Mouse (Mus musculus): ENCODE measurements at regions not wholly inside any gene's neighbourhood (a gene's known extent, or its start where the extent isn't known, plus 50 kb on each side); places are given as distances from the start of the nearest gene placed in this dataset.

GRCm38 (mm10) chr9:63896073-63896807 is 125.6 kb downstream of the Smad6 start:
- peak; percentile 22 for DNase-seq (ENCODE audit: low spot score)

GRCm38 (mm10) chr9:63892235-63892971 is 129.5 kb downstream of the Smad6 start:
- no peak for DNase-seq (ENCODE audit: low spot score)

DNA sequence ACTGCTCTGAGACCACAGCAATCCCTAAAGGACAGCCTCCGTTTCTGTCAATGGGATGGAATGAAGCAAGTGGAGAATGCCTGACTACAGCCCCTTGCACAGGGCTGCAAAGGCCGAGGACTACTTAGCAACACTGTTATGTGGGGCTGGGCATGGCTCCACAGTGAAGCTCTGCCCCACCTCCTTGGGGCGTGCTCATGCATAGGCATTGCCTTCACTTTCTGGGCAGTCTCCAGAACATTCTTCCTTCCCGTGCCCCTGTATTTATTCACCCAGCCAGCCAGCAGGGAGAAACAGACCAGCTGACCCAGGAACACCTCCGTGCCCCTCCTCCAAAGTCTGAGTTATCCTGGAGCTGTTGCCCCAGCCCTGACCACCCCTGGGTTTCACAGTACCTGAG is 131.1 kb downstream of the Smad6 start:
- no peak for DNase-seq (ENCODE audit: low spot score)

GRCm38 (mm10) chr9:63889570-63889969 is 131.8 kb upstream of the Smad3 start:
- no peak for DNase-seq (ENCODE audit: low spot score)

DNA sequence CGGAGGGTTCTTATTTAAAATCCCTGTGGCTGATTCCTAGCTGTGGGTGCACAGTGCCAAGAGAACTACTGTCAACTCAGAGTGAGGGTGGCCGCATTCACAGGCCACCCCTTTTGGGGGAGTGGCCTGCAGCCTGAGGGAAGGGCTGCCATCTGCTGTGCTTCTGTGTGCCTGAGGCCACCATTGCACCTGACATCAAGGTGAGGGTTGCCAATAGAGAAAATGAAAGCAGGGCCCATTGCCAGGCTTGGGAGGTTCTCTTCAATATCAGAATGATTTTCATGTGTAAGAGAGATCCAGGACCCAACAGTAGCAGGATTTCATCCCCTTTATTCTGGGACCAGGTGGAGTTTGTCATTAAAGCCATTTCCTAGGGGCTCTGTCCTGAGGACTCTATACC is 127.2 kb upstream of the Smad3 start:
- no peak for DNase-seq (ENCODE audit: low spot score)

- DNase-seq (ENCODE audit: low spot score) = no peak
These were observed 126.1 kb upstream of the Smad3 start for GRCm38 (mm10) chr9:63883738-63884520.

DNA sequence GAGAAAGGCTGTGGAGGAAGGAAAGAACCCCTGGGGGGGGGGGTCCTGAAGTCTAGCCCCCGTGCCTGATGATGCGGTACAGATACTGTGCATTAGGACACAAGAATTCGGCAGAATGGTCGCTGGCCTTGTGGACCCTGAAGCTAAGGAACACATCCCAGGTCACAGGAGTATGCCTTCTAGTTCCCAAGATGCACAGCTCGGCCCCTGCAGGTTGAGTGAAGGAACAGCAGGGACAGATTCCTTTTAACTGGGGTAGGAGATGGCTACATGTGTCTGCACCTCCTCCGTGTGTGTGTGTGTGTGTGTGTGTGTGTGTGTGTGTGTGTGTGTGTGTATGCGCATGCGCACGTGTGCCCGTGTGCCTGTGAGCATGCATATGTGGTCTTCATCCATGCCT is 123.9 kb upstream of the Smad3 start:
- DNase-seq (ENCODE audit: low spot score) = no peak

GRCm38 (mm10) chr9:63881261-63881563 is 123.4 kb upstream of the Smad3 start:
- no peak for DNase-seq (ENCODE audit: low spot score)

GRCm38 (mm10) chr9:63880487-63881260 is 122.9 kb upstream of the Smad3 start:
- DNase-seq (ENCODE audit: low spot score) = no peak

GRCm38 (mm10) chr9:63879710-63880428 is 122.1 kb upstream of the Smad3 start:
- no peak for DNase-seq (ENCODE audit: low spot score)

- no peak for DNase-seq (ENCODE audit: low spot score)
These were observed 120.1 kb upstream of the Smad3 start for GRCm38 (mm10) chr9:63877864-63878263.

DNA sequence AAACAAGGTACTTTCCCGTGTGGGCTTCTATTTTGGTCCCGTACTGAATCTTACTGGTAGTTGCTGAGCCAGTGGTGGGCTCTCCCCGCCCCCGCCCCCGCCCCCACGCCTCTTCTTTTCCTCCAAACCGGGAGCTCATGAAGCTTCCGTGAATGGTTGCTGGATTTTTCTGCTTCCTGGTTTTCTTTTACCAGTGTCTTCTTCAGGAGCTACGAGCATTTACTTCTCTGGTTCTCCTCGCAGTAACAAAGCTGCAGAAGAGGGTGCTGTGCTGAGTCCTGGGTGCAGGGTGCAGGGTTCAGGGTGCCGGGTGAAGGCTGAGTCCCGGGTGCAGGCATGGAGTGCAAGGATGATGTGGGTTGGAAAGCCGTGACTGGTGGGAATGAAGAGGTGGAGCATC is 119.1 kb upstream of the Smad3 start:
- DNase-seq (ENCODE audit: low spot score) = no peak

- DNase-seq (ENCODE audit: low spot score) = no peak
These were observed 118.2 kb upstream of the Smad3 start for GRCm38 (mm10) chr9:63876023-63876422.

DNA sequence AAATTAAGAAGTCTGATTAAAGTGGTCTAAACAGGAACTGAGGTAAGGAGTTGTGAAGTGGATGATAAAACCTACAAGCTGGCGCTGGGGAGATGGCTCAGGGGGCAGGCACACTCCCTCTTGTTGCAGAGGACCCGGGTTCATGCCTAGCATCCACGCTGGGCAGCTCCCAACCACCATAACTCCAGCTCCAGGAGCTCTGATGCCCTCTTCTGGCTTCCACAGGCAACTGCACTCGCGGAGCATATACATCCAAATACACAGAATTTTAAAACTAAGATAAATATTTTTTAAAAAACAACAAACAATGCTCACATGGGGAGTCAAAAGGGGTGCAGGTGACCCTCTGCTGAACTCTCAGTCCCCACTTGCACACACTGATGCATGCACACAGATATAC is 117.4 kb upstream of the Smad3 start:
- no peak for DNase-seq (ENCODE audit: low spot score)

DNA sequence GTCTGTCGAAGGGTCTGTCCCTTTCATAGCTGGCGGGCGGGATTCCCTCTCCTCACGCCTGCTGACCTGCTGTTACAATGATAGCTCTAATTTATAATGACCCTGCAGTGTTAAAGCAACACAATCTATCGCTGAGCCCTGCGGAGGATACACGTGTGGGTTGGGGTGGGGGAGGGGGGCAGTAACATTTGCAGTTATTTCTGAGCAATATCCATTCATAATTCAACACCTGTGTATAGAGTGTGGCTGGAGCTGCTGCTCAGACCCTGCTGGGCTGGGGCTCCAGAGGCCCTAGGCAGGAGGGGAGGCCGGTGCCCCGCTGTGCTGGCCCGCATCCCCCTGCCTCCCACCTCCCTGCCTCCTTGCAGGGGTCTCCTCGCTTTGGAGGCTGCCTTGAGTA is 106.6 kb upstream of the Smad3 start:
- DNase-seq (ENCODE audit: low spot score) = no peak

DNA sequence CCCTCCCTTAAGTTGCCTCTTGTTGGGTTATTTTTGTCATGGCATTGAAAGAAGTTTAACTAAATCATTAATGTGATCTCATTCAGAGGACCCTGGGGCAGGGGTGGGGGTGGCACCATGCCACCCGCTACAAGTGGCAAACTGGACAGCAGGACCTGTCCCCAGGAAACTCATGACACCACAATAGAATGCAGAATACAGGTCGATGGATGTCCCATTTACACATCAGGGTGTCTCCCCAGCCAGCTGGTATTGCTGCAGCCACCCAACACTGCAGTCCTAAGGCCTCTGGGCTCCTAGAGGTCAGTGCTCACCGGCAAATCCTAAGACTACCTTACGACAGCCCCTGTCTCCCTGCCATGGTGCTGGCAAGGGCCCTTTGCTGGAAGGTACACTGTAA is 105.5 kb upstream of the Smad3 start:
- DNase-seq (ENCODE audit: low spot score) = no peak

DNA sequence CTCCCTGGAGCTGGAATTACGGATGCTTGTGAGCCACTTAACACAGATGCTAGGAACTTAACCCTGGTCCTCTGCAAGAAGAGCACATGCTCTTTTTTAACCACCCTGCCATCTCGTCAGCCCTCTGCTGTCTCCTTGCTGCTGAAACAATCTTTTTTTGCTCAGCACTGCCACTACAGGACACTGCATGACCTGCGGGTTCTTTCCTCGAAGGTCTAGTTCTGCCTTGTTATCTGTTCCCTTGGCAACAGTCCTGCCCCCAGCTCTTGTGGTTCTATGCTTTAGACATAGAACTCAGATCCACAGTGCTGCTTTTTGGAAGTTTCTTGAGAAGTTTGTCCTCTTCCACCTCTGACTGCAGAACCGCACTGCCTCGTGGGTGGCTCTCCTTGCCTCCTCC is 104.6 kb upstream of the Smad3 start:
- DNase-seq (ENCODE audit: low spot score) = no peak

- DNase-seq (ENCODE audit: low spot score) = no peak
These were observed 103.6 kb upstream of the Smad3 start for GRCm38 (mm10) chr9:63861418-63861817.

DNA sequence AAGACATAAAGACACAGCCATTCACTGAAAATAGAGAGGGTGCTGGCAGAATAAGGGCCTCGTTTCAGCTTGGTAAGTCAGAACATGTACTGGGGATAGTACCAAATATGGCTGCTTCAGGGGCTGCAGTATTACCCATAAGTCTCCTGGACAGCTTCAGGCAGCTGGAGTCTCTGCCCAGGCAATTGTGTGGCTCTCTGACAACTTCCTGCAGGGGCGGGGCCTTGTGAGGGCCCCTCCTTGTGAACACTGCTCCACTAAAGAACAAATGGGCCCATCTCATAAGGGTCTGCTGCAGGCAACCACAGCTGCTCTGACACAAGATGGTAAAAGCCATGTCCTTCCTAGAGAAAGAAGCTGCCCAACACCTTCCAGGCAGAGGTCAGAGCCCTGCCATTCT is 102.4 kb upstream of the Smad3 start:
- no peak for DNase-seq (ENCODE audit: low spot score)

DNA sequence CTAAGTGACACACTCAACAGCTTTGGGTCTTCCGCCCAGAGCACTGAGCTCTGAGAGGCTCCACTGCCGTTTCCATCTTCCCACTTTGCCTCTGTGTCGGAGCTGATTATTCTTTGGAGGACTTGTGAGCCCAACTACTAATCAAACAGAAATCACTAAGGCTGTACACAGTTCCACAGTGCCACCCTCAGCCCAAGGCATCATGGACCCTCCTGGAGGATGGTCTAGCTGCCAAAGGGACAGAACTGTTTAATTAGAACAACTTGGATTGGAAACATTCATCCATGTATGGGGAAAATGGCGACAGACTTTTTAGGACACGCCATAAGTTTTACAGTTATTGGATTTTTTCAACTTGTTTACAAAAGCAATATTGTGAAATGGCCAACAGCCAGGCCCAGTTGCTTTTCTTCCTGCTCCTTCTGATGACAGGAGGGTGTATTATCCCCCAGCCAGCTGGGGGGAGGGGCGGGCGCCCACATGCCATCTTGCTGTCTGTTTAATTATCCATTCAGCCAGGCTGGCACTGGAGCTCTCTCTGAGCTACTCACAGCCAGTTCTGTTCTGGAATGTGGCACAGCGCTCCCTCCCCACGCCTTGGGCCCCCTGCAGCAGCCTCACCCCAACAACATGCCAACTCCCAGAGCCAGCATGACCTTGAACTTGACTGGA is 98.4 kb upstream of the Smad3 start:
- no peak for DNase-seq (ENCODE audit: low spot score)

- DNase-seq (ENCODE audit: low spot score) = no peak
These were observed 94.0 kb upstream of the Smad3 start for GRCm38 (mm10) chr9:63851809-63852208.

Data from ovary, postnatal 14 days (tissue).